Mouse (Mus musculus) heart, adult 2 months (tissue): ENCODE data around the gene Tmem217. TPM values are rescaled to one million over a fixed set of nuclear protein-coding genes. Genes with fewer than 3 reads are reported as not detected.

Experiments
- DNase-seq, 2 experiments: peaks; one replicate each; pipeline ENCODE4 v3.0.0; 2021
- H3K27ac ChIP-seq: fragments of 200-600 bp; 2 replicates; pipeline ENCODE4 v1.8.1; 2022
- H3K27me3 ChIP-seq: fragments of 200-500 bp; 2 replicates; pipeline ENCODE4 v1.6.1; 2012; ENCODE audit warnings: mild to moderate bottlenecking, low read length, inconsistent platforms, mixed read lengths; ENCODE audit not compliant: control insufficient read depth, insufficient read depth
- H3K36me3 ChIP-seq: fragments of 200-500 bp; 2 replicates; pipeline ENCODE4 v1.6.1; 2012; ENCODE audit warnings: low read length, inconsistent platforms; ENCODE audit not compliant: control insufficient read depth, insufficient read depth
- H3K4me1 ChIP-seq: fragments of 200-500 bp; 2 replicates; pipeline ENCODE4 v1.6.1; 2011; ENCODE audit warnings: low read length; ENCODE audit not compliant: control insufficient read depth, insufficient read depth
- H3K4me3 ChIP-seq: fragments of 200-600 bp; 2 replicates; pipeline ENCODE4 v1.8.1; 2022
- H3K79me2 ChIP-seq: fragments of 200-500 bp; replicated peaks from 2 replicates; pipeline ENCODE4 v1.6.1; 2012; ENCODE audit warnings: mild to moderate bottlenecking, inconsistent platforms, low read length, moderate library complexity, mixed read lengths; ENCODE audit not compliant: control insufficient read depth, insufficient read depth
- H3K9ac ChIP-seq: fragments of 200-500 bp; 2 replicates; pipeline ENCODE4 v1.6.1; 2012; ENCODE audit warnings: low read depth, mild to moderate bottlenecking, control low read depth, inconsistent platforms, low read length, mixed read lengths
- CTCF ChIP-seq: fragments of 200-600 bp; IDR thresholded peaks from 2 replicates; pipeline ENCODE4 v1.8.1; 2022; ENCODE audit warnings: antibody characterized with exemption, mild to moderate bottlenecking, moderate library complexity
- EP300 ChIP-seq: fragments of 200-500 bp; IDR thresholded peaks from 2 replicates; pipeline ENCODE4 v1.6.1; 2011; ENCODE audit warnings: low read depth, low read length, control low read depth; ENCODE audit not compliant: insufficient read depth
- POLR2A ChIP-seq: fragments of 200-500 bp; IDR thresholded peaks from 2 replicates; pipeline ENCODE4 v1.6.1; 2011; ENCODE audit warnings: mild to moderate bottlenecking, low read depth, low read length, control low read depth; ENCODE audit not compliant: insufficient read depth
- WGBS: fragments of 180-500 bp; shearing (Covaris S2); methylation state at CpG from one replicate; pipeline ENCODE4 v1.1.7; 2018; 5-methylcytosine and 5-hydroxymethylcytosine counted together
- intact Hi-C: fragments of 180-260 bp; cut with DNase I; formaldehyde crosslinking; loops from one replicate; pipeline ENCODE4 v1.15.1; 2025
- polyA plus RNA-seq: library from polyadenylated mRNA; depleted of rRNA; stranded (reverse); fragments of >200 nt; gene quantifications from 2 replicates; pipeline ENCODE4 v1.2.3, GENCODE M21; 2012
- total RNA-seq, 2 experiments: library from RNA; stranded (reverse); gene quantifications; 2 replicates each; pipeline ENCODE4 v1.2.3; 2021

The Tmem217 gene
- total and polyA plus RNA-seq, 3 experiments: not detected

DNA sequence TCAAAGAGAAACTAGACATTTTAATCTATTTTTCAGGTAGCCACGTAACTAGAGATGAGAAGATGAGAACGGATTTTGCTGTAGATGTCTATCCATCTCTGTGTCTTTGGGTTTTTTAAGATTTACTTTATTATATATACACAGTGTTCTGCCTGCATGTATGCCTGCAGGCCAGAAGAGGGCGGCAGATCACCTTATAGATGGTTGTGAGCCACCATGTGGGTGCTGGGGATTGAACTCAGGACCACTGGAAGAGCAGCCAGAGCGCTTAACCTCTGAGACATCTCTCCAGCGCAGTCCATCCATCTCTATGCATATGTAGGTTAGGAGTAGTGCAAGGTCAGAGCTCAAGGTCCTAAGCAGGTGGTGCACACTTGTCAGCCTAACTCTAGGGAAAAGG lies 48.5 kb downstream of the Tmem217 start:
- peaks cover 4% of the 10 kb centered on the region for H3K4me1 ChIP-seq
- no peaks in the 10 kb centered on the region for H3K79me2 ChIP-seq
- intact Hi-C loops: no loop called here
- H3K4me3 ChIP-seq: no peak overlapping the region; the same call in 1 of the 2 replicates
- no peak for DNase-seq
- no peak overlapping the region for H3K9ac ChIP-seq
- H3K27me3 ChIP-seq: no peaks in the 10 kb centered on the region
- TF ChIP-seq CTCF (peak; percentile 61), POLR2A (no peak), EP300 (no peak)
- no peak overlapping the region for H3K27ac ChIP-seq
- no peaks in the 10 kb centered on the region for H3K36me3 ChIP-seq
- WGBS: 80% methylated on average over 5 of the region's 5 CpGs

DNA sequence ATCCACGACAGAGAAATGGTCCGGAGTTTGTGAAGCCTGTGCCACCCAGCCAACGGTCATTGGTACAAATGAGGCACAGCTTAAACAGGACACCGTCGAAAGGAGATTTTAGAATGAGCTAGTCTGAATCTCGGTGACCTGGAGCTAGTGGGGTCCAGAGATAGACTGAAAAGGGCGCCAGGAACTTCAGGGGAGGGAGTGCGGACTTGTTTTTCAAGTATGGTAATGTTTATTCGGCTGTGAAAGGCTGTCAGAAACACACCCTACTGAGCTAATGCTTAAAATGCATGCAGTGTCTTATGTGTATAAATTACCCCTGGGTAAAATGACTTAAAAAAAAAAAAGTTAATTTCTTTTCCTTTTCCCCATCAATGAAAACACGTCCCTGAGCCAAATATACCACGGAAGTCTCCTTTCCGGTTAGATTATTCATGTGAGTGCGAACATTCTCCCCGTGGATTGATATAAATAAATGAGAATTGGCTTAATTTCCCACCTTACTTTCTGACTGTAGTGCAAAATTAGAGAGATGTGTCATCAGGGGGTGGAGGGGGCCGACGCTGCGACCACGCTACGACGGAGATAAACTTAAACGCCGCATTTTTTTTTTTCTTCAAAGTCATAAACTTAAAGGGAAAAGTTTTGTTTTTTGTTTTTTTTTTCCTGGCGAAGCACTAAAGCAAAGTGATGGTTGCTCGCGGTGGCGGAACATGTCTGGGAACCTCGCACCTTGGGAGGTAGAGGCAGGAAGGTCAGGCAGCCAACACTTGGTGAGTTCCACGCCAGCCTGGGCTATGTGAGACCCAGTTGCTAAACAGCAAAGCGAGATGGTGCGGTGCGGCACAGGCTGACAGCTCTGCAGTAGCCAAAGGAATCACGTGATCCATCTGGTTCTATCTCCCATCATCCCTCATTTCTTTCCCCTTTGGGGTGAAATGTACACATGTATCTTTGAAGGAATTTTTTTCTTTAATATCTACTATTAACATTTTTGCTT lies 49.2 kb downstream of the Tmem217 start:
- Histone ChIP-seq H3K4me3 (peak overlapping the region; percentile 39), H3K36me3 (no peaks in the 10 kb centered on the region), H3K27ac (peak overlapping the region; percentile 56), H3K4me1 (peaks cover 5% of the 10 kb centered on the region), H3K9ac (no peak overlapping the region), H3K79me2 (no peaks in the 10 kb centered on the region), H3K27me3 (no peaks in the 10 kb centered on the region)
- intact Hi-C loops: no loop called here
- WGBS: 15% methylated on average over 32 of the region's 32 CpGs
- DNase-seq: no peak
- TF ChIP-seq EP300: no peak

DNA sequence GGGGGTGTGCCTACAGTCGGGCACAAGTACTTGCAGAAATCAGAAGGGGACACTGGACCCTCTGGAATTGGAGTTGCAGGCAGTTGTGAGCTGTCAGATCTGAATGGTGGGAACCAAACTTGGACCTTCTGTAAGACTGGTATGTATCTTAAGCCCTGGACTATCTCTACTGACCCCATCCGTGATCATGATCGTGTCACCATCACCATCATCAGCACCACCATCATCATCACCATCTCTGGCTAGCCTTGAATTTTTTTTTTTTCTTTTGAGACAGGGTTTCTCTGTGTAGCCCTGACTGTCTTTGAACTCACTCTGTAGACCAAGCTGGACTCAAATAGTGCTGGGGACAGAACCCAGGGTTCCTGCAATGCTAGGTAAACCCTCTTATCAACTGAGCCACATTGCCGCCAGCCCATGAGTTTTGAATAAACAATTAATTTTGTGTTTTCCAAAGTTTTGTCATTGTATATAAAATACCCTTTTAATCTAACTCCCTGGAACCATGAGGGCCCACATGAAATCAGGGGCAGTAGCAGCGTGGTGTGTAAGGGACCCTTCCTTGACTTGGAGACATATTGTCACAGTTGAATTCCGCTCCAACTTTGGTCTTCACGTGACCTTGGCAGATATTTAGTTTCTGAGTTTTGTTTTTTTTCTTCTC lies 50.0 kb downstream of the Tmem217 start:
- WGBS: 73% methylated on average over 7 of the region's 7 CpGs

DNA sequence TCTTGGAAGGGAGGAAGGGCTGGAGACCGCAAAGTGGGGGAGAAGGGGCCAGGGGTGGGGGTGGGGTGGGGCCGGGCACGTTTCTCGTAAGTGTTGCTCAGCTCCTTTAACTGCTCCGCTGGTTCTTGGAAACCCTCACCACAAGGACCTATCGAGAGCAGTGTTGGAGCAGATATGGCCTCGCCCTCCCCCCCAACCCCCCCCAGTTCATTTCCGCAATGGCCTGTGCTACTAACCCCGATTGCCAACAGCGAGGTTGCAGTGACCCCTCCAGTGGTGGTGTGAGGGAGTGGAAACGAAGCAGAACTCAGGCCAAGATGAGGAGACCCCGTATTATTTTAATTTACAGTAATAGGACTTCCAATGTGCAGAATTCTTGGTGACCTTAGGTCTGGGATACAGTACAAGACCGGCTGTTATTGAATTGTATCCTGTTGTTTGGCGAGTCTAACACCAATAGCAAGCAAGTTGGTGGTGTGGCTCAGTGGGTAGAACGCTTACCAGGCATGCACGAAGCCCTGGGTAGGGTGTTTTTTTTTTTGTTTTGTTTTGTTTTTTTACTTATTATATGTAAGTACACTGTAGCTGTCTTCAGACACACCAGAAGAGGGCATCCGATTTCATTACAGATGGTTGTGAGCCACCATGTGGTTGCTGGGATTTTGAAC lies 51.2 kb downstream of the Tmem217 start:
- no peak overlapping the region for H3K9ac ChIP-seq

More for the DNA sequence above, 50.0 kb downstream of the Tmem217 start:
- Histone ChIP-seq H3K36me3 (no peaks in the 10 kb centered on the region), H3K4me3 (no peak overlapping the region), H3K27me3 (no peaks in the 10 kb centered on the region), H3K4me1 (peaks cover 5% of the 10 kb centered on the region), H3K79me2 (no peaks in the 10 kb centered on the region), H3K27ac (no peak overlapping the region), H3K9ac (no peak overlapping the region)
- intact Hi-C loops: no loop called here
- no peak for DNase-seq
- no peak for TF ChIP-seq EP300

DNA sequence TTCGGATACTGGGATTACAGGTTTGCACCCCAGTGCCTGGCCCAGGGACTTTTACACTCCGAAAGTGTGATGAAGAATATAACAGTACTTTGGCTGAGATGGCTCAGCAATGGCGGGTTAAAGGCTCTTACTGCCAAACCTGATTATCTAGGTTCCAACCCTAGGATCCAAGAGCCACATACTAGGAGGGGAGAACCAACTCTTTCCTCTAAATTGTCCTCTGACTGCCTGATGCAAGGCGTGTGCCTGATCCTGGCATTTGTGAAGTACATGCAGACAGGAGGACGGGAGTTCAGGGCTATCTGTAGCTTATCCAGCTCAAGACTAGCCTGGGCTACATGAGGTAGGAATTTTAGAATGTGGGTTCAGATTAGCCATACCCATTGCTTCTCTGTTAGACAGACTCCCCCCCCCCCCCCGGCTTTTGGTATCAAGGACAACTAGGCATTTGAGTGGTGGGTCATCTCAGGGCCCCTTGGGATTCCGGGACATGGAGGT lies 51.9 kb downstream of the Tmem217 start:
- WGBS: 86% methylated on average over 7 of the region's 7 CpGs

More for the DNA sequence above, 51.2 kb downstream of the Tmem217 start:
- H3K4me1 ChIP-seq: peaks cover 5% of the 10 kb centered on the region
- WGBS: 72% methylated on average over 17 of the region's 17 CpGs
- no peak overlapping the region for H3K4me3 ChIP-seq
- intact Hi-C loops: no loop called here
- DNase-seq: no peak
- H3K36me3 ChIP-seq: no peaks in the 10 kb centered on the region
- H3K27me3 ChIP-seq: no peaks in the 10 kb centered on the region
- no peak overlapping the region for H3K27ac ChIP-seq
- H3K79me2 ChIP-seq: no peaks in the 10 kb centered on the region
- TF ChIP-seq EP300 (no peak), POLR2A (no peak), CTCF (no peak)

More for the DNA sequence above, 51.9 kb downstream of the Tmem217 start:
- TF ChIP-seq CTCF (no peak), EP300 (no peak), POLR2A (no peak)
- no peak for DNase-seq
- no peaks in the 10 kb centered on the region for H3K79me2 ChIP-seq
- no peak overlapping the region for H3K4me3 ChIP-seq
- H3K9ac ChIP-seq: no peak overlapping the region
- intact Hi-C loops: no loop called here
- H3K36me3 ChIP-seq: no peaks in the 10 kb centered on the region
- no peaks in the 10 kb centered on the region for H3K27me3 ChIP-seq
- H3K27ac ChIP-seq: no peak overlapping the region
- peaks cover 5% of the 10 kb centered on the region for H3K4me1 ChIP-seq
